Mouse (Mus musculus): Measurements from ENCODE around the gene Zfp64. TPM values are rescaled to one million over a fixed set of nuclear protein-coding genes. Genes with fewer than 3 reads are reported as not detected.

Gene Zfp64
- polyA plus RNA-seq, 1 experiment from 2014 or later: 45.9 TPM

DNA sequence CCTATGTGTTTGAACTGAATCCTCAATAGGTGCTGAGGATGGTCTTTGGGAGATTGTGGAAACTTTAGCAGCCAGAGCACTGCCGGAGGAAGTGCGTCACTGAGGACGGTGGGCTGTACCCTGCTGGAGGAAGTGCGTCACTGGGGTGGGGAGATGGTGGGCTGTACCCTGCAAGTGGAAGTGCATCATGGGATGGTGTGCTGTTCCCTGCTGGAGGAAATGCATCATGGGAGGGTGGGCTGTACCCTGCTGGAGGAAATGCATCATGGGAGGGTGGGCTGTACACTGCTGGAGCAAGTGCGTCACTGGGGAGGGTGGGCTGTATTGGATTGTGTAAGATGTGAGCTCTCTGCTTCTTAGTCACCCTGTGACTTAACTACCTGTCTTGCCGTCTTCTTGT lies 25.5 kb upstream of the Zfp64 start:
- Histone ChIP-seq H3K36me3 (ENCODE audit: control insufficient read depth, insufficient read depth, low read length) (no peaks in the 10 kb centered on the region), H3K4me3 (replicated peaks; ENCODE audit: low read depth, low read length) (no peak overlapping the region), H3K27me3 (ENCODE audit: control insufficient read depth, insufficient read depth, low read length) (no peaks in the 10 kb centered on the region), H3K4me2 (ENCODE audit: low read length) (no peak overlapping the region), H3K4me1 (ENCODE audit: control insufficient read depth, insufficient read depth, low read length) (no peaks in the 10 kb centered on the region), H3K9me3 (ENCODE audit: control insufficient read depth, low read length) (no peaks in the 10 kb centered on the region), H3K27ac (replicated peaks; ENCODE audit: low read depth, low read length) (no peak overlapping the region), H3K9ac (replicated peaks; ENCODE audit: low read length) (no peak overlapping the region)
- no peak; the same call in 1 of the 2 replicates for ATAC-seq (ENCODE audit: low FRiP score, low TSS enrichment)
- 59% methylated on average over 6 of the region's 6 CpGs for WGBS
- DNase-seq: peak; percentile 64

DNA sequence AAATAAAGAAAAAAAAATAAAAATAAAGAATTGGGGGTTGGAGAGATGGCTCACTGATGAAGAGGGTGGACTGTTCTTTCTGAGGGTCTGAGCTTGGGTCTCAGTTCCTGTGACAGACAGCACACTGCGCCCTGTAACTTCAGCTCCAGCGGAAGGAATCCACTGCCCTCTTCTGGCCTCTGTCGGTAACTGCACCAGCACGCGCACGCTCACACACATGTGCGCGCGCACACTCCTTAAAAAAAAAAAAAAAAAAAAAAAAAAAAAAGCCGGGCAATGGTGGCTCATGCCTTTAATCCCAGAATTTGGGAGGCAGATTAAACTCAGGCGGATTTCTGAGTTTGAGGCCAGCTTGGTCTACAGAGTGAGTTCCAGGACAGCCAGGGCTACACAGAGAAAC lies 24.4 kb upstream of the Zfp64 start:
- peak; percentile 29 for DNase-seq
- WGBS: 64% methylated on average over 11 of the region's 11 CpGs
- Histone ChIP-seq H3K36me3 (ENCODE audit: control insufficient read depth, insufficient read depth, low read length) (no peaks in the 10 kb centered on the region), H3K4me1 (ENCODE audit: control insufficient read depth, insufficient read depth, low read length) (no peaks in the 10 kb centered on the region), H3K27ac (replicated peaks; ENCODE audit: low read depth, low read length) (no peak overlapping the region), H3K4me2 (ENCODE audit: low read length) (no peak overlapping the region), H3K9me3 (ENCODE audit: control insufficient read depth, low read length) (peaks cover 4% of the 10 kb centered on the region; the same call in 1 of the 2 replicates), H3K9ac (replicated peaks; ENCODE audit: low read length) (no peak overlapping the region), H3K27me3 (ENCODE audit: control insufficient read depth, insufficient read depth, low read length) (no peaks in the 10 kb centered on the region), H3K4me3 (replicated peaks; ENCODE audit: low read depth, low read length) (no peak overlapping the region)
- ATAC-seq (ENCODE audit: low FRiP score, low TSS enrichment): no peak

DNA sequence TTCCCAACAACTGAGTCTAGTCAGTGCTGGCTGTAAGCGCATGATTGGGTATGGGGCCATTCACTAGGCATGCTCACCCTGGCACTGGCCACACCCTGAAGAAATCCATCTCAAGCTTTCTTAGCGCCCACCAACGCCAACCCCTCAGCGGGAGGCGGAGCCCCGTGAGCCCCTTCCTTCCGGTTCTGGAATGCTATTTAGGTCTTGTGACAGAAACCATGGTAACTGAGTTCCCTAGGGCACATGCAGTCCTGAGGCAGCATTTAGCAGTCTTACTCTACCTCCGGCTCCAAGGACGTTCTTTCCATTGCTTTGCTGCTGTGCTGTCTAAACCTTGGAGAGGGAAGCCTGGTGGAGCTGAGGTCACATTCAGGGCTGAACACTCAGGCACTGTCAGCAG lies 22.6 kb upstream of the Zfp64 start:
- no peaks in the 10 kb centered on the region for H3K27me3 ChIP-seq (ENCODE audit: control insufficient read depth, insufficient read depth, low read length)
- WGBS: 55% methylated on average over 9 of the region's 9 CpGs
- H3K9ac ChIP-seq (replicated peaks; ENCODE audit: low read length): no peak overlapping the region
- no peak overlapping the region for H3K4me2 ChIP-seq (ENCODE audit: low read length)
- H3K4me3 ChIP-seq (replicated peaks; ENCODE audit: low read depth, low read length): no peak overlapping the region
- H3K27ac ChIP-seq (replicated peaks; ENCODE audit: low read depth, low read length): no peak overlapping the region
- H3K9me3 ChIP-seq (ENCODE audit: control insufficient read depth, low read length): peaks cover 4% of the 10 kb centered on the region; the same call in 1 of the 2 replicates
- no peaks in the 10 kb centered on the region for H3K4me1 ChIP-seq (ENCODE audit: control insufficient read depth, insufficient read depth, low read length)
- DNase-seq: peak; percentile 46
- H3K36me3 ChIP-seq (ENCODE audit: control insufficient read depth, insufficient read depth, low read length): no peaks in the 10 kb centered on the region
- ATAC-seq (ENCODE audit: low FRiP score, low TSS enrichment): no peak

DNA sequence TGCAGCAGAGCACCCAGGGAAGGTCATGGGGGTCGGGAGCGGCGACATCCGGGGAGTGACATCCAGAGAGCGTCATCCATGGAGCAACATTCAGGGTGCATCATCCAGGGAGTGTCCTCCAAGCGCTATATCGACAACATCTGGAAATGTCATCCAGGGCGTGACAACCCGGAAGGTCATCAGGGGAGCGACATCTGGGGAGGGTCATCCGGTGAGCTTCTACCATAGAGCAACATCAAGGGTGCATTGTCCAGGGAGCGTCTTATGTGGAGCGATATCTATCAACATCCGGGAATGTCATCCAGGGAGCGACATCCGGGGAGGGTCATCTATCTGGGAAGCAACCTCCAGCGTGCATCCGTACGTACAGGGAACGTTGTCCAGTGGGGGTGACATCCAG lies 14.7 kb upstream of the Zfp64 start:
- DNase-seq (no peak), ATAC-seq (ENCODE audit: low FRiP score, low TSS enrichment) (no peak)
- H3K9ac ChIP-seq (replicated peaks; ENCODE audit: low read length): no peak overlapping the region
- H3K27ac ChIP-seq (replicated peaks; ENCODE audit: low read depth, low read length): no peak overlapping the region
- no peaks in the 10 kb centered on the region for H3K36me3 ChIP-seq (ENCODE audit: control insufficient read depth, insufficient read depth, low read length)
- H3K4me1 ChIP-seq (ENCODE audit: control insufficient read depth, insufficient read depth, low read length): no peaks in the 10 kb centered on the region
- WGBS: 95% methylated on average over 20 of the region's 20 CpGs
- no peaks in the 10 kb centered on the region for H3K27me3 ChIP-seq (ENCODE audit: control insufficient read depth, insufficient read depth, low read length)
- H3K4me2 ChIP-seq (ENCODE audit: low read length): no peak overlapping the region
- H3K4me3 ChIP-seq (replicated peaks; ENCODE audit: low read depth, low read length): no peak overlapping the region
- peaks cover 19% of the 10 kb centered on the region for H3K9me3 ChIP-seq (ENCODE audit: control insufficient read depth, low read length)

DNA sequence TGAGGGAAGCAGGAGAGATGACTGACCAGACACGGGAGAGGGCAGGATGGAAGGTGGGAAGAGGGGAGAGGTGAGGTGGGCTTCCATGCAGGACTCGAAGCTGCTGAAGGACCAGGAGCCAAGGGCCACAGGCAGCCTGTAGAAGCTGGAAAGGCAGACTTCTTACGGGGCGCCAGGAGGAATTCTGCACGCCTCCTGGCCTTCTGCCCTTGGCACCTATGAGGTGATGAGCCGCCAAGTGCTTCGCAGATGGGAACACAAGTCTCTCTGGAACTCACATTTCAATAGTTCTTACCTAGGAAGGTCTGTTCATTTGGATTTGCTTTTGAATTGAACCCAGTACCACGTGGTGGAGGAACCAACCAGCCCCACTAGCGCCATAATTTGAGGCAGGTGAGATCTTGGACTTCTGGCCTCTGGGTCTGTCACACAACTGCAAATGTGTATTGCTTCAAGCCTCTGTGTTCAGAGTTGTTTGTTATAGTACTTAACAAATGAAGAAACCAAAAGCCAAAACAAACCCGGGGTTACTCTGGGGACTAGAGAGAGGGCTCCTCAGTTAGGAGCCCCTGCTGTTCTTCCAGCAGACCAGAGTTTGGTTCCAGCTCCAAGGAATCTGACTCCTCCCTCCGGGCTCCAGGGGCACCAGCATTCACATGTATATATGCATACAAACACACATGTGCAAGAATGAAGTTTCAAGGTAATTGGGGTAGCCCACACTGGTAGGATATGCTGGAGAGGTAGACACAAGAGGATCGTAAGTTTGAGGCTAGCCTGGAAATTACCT lies 12.9 kb upstream of the Zfp64 start:
- 86% methylated on average over 12 of the region's 12 CpGs for WGBS
- H3K27me3 ChIP-seq (ENCODE audit: control insufficient read depth, insufficient read depth, low read length): no peaks in the 10 kb centered on the region
- H3K27ac ChIP-seq (replicated peaks; ENCODE audit: low read depth, low read length): no peak overlapping the region
- no peak for ATAC-seq (ENCODE audit: low FRiP score, low TSS enrichment)
- no peak overlapping the region for H3K4me2 ChIP-seq (ENCODE audit: low read length)
- H3K9ac ChIP-seq (replicated peaks; ENCODE audit: low read length): no peak overlapping the region
- peaks cover 22% of the 10 kb centered on the region for H3K9me3 ChIP-seq (ENCODE audit: control insufficient read depth, low read length)
- no peak for DNase-seq
- no peaks in the 10 kb centered on the region for H3K4me1 ChIP-seq (ENCODE audit: control insufficient read depth, insufficient read depth, low read length)
- no peaks in the 10 kb centered on the region for H3K36me3 ChIP-seq (ENCODE audit: control insufficient read depth, insufficient read depth, low read length)
- no peak overlapping the region for H3K4me3 ChIP-seq (replicated peaks; ENCODE audit: low read depth, low read length)

DNA sequence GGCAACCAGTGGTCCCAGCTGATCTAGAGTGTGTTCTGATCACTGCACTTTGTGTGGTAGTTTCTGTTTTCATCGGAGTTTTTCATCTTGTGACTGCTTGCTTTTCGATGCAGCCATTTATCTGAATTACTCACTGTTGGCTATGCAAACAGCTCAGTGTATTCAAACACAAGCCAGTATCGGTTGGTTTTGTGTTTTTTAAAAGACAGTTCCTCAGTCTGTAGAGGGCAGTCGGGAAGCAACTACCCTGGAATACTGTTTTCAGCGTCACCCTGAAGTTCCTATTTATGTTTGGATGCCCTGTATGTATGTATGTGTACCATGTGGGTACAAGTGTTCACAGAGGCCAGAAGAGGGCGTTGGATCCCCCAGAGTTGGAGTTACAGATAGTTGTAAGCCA lies 11.1 kb upstream of the Zfp64 start:
- Histone ChIP-seq H3K27ac (replicated peaks; ENCODE audit: low read depth, low read length) (no peak overlapping the region), H3K9me3 (ENCODE audit: control insufficient read depth, low read length) (peaks cover 24% of the 10 kb centered on the region), H3K4me2 (ENCODE audit: low read length) (no peak overlapping the region), H3K4me3 (replicated peaks; ENCODE audit: low read depth, low read length) (no peak overlapping the region), H3K4me1 (ENCODE audit: control insufficient read depth, insufficient read depth, low read length) (no peaks in the 10 kb centered on the region), H3K9ac (replicated peaks; ENCODE audit: low read length) (no peak overlapping the region), H3K36me3 (ENCODE audit: control insufficient read depth, insufficient read depth, low read length) (no peaks in the 10 kb centered on the region), H3K27me3 (ENCODE audit: control insufficient read depth, insufficient read depth, low read length) (no peaks in the 10 kb centered on the region)
- no peak for DNase-seq
- 84% methylated on average over 6 of the region's 6 CpGs for WGBS
- no peak for ATAC-seq (ENCODE audit: low FRiP score, low TSS enrichment)

DNA sequence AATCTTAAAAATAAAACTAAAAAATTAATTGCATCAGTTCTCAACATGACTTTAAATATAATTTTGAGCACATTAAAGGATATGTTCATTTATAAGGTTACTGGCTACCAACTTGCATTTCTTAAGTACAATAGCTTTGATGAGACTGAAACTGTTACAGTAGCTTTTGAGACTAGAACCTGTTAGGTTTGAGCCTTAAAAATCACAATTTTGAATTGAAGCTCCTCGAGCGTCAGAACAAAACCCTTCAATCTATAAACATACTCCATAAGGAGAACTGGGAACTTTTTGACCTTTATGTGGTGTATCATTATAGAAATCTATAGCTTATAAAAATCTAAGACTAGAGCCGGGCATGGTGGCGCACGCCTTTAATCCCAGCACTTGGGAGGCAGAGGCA lies 9.5 kb upstream of the Zfp64 start:
- no peak overlapping the region for H3K4me2 ChIP-seq (ENCODE audit: low read length)
- ATAC-seq (ENCODE audit: low FRiP score, low TSS enrichment) (no peak), DNase-seq (peak; percentile 64)
- no peak overlapping the region for H3K4me3 ChIP-seq (replicated peaks; ENCODE audit: low read depth, low read length)
- H3K27me3 ChIP-seq (ENCODE audit: control insufficient read depth, insufficient read depth, low read length): no peaks in the 10 kb centered on the region
- H3K9ac ChIP-seq (replicated peaks; ENCODE audit: low read length): no peak overlapping the region
- H3K27ac ChIP-seq (replicated peaks; ENCODE audit: low read depth, low read length): no peak overlapping the region
- 98% methylated on average over 5 of the region's 5 CpGs for WGBS
- peaks cover 24% of the 10 kb centered on the region for H3K9me3 ChIP-seq (ENCODE audit: control insufficient read depth, low read length)
- no peaks in the 10 kb centered on the region for H3K36me3 ChIP-seq (ENCODE audit: control insufficient read depth, insufficient read depth, low read length)
- no peaks in the 10 kb centered on the region for H3K4me1 ChIP-seq (ENCODE audit: control insufficient read depth, insufficient read depth, low read length)

DNA sequence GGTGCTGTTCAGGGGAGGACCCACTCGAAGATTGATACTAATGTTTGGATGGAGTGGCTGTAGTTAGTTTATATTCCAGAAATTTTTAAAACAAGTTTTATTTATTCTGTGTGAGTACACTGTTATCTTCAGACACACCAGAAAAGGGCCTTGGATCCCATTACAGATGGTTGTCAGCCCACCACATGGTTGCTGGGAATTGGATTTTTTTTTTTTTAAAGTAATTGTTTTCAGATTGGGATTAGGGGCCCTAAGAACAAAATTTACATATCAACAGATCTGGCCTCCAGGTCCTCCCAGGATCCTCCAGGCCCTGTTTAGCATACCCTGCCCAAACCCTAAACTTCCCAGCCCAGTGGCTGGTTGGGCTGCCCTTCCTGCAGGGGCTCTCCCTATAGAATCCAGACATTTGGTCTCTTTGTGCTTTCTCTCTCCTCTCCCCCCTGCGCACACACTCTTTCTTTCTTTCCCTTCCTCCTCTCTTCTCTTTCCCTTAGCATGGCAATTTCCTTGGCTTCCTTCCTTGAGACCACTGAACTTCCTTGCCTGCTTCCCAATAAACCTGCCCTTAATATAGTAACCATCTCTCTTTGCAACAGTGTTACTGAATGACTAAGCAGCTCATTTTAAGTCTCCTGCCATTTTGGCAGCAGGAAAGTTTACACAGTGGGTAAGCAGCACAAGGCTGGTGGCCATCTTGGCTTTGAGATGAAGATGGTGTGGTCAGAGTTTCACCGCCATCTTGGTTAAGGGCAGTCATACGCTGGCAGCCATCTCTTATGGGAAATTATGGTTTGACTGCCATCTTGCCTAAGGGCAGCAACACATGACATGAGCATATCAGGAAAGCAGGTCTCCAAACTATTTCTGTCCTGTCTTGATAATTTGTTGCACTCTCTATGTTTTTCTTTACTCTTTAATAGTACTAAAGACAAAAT lies 6.6 kb upstream of the Zfp64 start:
- Histone ChIP-seq H3K4me1 (ENCODE audit: control insufficient read depth, insufficient read depth, low read length) (no peaks in the 10 kb centered on the region), H3K4me2 (ENCODE audit: low read length) (no peak overlapping the region), H3K36me3 (ENCODE audit: control insufficient read depth, insufficient read depth, low read length) (no peaks in the 10 kb centered on the region), H3K9ac (replicated peaks; ENCODE audit: low read length) (no peak overlapping the region), H3K27ac (replicated peaks; ENCODE audit: low read depth, low read length) (no peak overlapping the region), H3K9me3 (ENCODE audit: control insufficient read depth, low read length) (peaks cover 21% of the 10 kb centered on the region), H3K4me3 (replicated peaks; ENCODE audit: low read depth, low read length) (no peak overlapping the region), H3K27me3 (ENCODE audit: control insufficient read depth, insufficient read depth, low read length) (no peaks in the 10 kb centered on the region)
- DNase-seq: no peak
- no peak for ATAC-seq (ENCODE audit: low FRiP score, low TSS enrichment)
- 91% methylated on average over 4 of the region's 4 CpGs for WGBS

All from midbrain, embryonic 14.5 days (tissue).